Mouse (Mus musculus): ENCODE data around the gene Gm3106. TPM values are rescaled to one million over a fixed set of nuclear protein-coding genes. Genes with fewer than 3 reads are reported as not detected.
"Not testable (repeated sequence)": the region's sequence is repeated elsewhere in the genome, so short reads cannot be mapped to it uniquely, and the experiment has no call there.

Gm3106 gene
- not detected in 2 replicates for polyA plus RNA-seq (2012; rRNA removed)

GRCm38 (mm10) chr5:94217705-94218104 lies at the start of gene Gm3106:
Gene Gm3106 (plus strand): TSS chr5:94218005.
- not testable (repeated sequence) for DNase-seq (ENCODE audit: low spot score)

Other genes starting within 250 kb of the Gm3106 start
- gene BC061212, start 147.5 kb upstream of the Gm3106 start, polyA plus RNA-seq (2012; rRNA removed): not detected in 2 replicates
- gene Gm6351, start 141.6 kb upstream of the Gm3106 start, polyA plus RNA-seq (2012; rRNA removed): not detected in 2 replicates
- not detected in 2 replicates for gene A430089I19Rik, start 88.8 kb downstream of the Gm3106 start, polyA plus RNA-seq (2012; rRNA removed)
- gene Gm6502, start 96.4 kb downstream of the Gm3106 start, polyA plus RNA-seq (2012; rRNA removed): not detected in 2 replicates
- gene AA792892, start 121.7 kb downstream of the Gm3106 start, polyA plus RNA-seq (2012; rRNA removed): not detected in 2 replicates
- not detected in 2 replicates for gene Gm7682, start 227.8 kb downstream of the Gm3106 start, polyA plus RNA-seq (2012; rRNA removed)